Mouse (Mus musculus) kidney, adult 9 months (tissue): ENCODE data around the gene Meioc.
"Not testable (repeated sequence)": the region's sequence is repeated elsewhere in the genome, so short reads cannot be mapped to it uniquely, and the experiment has no call there.

ENCODE experiments used
- DNase-seq: peaks from one replicate; pipeline ENCODE4 v3.0.0; 2022

Meioc gene

DNA sequence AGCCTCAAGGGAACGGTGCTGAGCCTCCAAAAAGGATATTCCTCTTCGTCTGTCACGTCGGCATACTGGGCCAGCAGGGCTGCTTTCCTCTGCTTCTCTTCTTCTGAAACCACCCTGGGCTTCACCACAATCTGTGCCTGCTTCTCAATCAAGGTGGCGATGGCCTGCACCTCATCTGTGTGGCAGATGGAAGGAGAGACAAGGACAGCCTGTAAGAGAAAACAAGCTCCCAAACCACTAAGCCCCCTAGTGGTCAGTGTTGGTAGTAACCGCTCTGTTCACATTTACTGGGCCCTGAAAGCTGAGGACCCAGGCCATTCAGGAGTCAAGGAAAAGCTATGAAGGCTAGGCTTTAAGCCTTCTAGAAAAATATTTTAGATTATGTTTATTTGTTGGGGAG is 26.6 kb downstream of the Meioc start:
- DNase-seq, result peak; percentile 68

DNA sequence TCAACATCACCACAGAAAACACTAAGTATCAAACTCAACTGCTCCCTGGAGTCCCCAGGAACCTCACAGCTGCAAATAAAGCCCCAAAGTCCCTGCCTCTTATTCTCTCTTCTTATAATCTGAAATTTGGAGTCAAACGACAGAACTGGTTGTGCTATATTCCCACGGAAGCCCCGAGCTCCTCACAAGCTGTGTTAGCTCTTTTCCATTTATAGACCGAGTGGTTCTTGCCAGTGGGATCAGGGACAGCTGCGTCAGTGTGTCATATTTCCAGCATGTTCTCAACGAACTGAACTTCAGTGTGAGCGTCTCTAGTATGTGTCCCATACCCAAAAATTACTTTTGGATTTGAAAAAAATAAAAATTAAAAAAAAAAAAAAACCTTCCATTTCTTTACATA is 31.8 kb downstream of the Meioc start:
- no peak for DNase-seq

DNA sequence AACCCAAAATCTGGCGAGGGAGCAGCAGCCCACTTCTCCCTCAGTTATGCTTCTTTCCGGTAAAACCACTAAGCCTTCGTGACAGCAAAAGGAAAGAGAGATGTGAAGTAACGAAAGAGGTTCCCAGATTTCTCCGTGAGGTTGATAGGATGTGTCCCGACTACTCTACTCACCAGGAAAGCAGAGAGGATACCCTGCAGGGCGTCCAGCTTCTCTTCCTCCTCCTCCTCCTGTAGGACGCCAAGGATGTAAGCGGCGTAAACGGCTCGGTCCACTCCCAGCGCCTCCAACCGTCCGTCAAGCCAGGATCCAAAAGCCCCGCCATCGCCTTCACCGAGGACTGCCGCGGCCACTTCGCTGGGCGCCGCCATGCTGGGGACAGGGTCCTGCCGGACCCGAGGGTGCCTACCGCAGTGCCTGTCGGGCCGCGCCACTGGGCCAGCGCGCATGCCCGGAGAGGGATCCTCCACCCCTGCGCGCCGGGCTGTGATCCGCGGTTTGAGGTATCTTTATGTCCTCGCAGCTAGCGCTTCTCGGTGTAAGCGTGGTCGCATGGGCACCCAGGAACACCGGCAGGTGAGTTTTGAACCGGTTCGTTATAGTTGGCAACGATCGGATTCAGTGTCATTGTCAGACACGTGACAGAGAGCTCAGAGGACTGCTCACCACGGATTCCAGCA is 34.0 kb downstream of the Meioc start, which contains the start of gene Ccdc43:
Gene Ccdc43, minus strand, starts transcription at position 445 of the 680 bp plus-strand sequence.
- DNase-seq, result peak; percentile 88

DNA sequence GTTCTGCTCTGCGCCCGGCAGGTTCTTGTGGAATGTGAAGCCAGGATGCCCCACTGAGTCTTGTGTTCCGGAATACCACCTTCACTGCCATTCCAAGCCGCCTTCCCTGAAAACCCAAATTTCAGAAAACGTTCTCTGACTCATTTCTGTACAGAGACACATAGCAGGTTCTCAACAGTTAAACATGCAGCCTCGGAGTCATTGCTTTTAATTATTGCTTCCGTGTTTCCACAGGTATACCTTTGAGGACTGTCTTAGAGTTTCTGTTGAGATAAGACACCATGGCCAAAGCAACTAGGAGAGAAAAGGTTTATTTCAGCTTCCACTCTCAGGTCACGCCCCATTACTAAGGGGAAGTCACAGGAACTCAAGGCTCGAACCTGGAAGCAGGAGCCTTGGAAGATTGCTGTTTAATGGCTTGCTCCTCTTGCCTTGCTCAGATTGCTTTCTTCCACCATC is 34.5 kb downstream of the Meioc start:
- DNase-seq, result no peak

DNA sequence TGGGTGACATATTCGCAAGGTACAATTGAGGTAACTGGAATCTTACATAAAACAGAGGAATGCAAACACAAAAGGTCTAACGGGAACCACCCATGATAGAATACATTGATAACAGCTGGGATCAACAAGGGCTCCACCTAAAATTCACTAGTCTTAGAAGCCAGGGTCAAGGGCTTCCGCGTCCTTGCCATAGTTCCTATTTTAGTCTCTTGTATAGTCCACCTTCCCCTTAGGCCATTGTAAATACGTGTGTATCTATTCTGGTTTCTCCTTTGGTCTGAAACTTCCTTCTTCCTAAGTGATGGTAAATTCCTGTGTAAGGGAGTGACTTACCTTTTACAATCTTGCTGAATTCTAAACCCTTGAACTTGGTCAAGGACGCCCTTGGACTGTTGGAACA is 38.7 kb downstream of the Meioc start:
- not testable (repeated sequence) for DNase-seq

DNA sequence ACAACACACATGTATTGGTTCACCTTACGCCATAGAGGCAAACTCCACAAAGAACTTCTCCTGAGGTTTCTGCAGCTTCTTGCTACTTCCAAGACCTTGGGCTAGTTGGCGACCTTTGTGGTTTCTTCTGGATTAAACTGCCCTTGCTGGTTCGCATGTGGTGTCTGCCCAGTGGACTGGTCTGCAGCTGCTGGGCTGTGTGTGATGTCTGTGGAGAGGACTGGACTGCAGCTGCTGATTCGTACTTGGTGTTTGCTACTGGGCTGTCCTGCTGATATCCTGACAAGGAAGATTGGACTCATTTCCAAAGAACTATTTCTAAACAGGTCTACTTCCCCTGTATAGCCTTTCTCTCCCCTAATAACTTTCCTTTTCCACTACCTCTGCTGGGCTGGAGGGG is 48.9 kb downstream of the Meioc start:
- no peak for DNase-seq

DNA sequence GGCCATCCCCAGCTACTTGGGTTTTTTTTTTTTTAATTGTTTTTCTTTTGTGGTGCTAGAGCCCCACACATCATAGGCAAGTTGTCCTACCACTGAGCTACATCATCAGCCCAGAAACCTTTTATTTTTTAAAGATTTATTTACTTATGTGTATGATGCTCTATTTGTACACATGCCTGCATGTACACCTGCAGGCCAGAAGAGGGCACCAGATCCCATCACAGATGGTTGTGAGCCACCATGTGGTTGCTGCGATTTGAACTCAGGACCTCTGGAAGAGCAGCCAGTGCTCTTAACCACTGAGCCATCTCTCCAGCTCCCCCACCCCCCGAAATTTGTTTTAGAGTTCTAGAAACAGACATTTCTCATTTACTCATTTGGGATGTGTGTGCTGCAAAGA is 51.1 kb downstream of the Meioc start:
- not testable (repeated sequence) for DNase-seq

DNA sequence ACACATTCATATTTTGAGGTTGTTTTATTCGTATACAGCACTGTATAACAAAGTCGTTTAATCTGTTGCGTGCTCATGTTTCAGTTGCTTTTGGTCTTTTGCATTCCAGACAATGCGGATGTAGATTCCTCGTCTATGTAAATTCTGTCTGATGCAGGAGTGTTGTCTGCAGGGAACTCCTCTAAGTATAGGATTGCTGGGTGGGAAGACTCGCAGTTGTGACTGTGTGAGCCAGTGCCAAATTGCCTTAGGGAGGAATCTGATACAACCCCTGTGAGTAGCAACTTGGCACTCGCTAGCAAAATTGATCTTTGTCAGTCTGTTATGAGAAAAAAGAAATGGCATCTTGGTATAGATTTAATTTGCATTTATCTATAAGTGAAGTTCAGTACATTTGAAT is 52.6 kb downstream of the Meioc start:
- no peak for DNase-seq

DNA sequence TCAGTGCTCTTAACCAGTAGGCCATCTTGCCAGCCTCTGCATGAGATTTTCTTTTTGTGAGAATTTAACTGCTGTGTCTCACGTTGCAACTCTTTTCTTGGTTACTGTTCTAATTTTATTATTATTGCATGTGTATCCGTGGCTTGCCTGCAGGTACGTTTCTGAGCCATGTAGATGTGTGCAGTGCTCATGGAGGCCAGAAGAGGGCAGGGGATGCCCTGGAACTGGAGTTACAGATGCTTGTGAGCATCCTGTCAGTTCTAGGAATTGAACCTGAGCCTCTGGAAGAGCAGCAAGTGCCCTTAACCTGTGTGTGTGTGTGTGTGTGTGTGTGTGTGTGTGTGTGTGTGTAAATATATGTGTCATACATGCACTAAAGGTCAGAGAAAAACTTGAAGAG is 62.1 kb downstream of the Meioc start:
- DNase-seq, result peak; percentile 22

DNA sequence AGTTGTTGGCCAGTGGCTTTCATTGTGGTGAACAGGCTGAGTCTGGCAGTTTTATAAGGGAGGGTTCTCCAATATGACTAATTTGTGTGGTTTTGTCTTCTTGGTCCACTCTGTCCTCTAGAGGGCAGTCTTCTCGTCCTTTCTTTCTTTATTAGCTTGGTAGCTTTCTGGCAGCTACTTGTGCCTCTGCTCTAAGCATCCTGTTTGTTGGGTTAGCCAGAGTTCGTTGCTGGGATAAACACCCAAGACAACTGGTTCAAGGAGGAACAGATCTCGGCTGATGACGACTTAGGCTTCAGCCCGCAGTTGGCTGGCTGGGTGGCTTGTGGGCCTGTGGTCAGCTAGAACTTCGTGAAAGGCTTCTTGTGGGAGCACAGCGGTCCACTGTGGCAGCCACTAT is 65.1 kb downstream of the Meioc start:
- peak; percentile 64 for DNase-seq

DNA sequence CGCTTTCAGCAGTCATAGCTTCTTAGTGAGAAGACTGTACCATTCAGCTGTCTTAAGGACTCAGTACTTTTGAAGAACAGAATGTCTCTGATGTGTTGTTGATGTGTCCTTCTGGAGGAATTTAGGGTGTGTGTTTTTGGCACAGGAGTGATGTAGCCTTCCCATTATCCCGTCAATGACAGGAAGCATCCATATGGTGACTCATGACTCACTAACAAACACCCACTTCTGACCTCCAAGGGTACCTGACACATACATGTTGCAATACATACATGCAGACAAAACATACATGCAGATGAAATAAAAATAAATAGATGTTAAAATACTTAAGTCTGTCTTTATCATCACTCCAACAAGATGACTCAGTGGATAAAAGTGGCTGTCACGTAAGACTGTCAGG is 66.3 kb downstream of the Meioc start:
- DNase-seq, result no peak

DNA sequence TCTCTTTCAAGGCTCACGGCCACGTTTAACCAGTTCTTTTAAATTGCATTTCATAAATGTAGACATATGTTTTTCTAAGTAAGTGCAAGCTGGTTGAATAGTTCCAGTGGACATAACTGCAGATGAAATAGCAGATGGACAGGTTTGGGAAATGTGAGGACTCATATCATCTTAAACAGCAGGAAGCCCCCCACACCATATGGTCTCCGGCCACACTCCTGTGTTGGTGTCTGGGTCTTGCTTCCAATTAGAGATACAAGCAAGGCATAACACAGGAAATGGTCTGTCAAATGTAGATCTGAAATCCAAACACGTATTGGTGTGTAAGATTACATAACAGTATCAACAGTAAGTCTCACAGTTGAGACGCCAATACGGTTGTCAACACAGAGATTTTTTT is 67.8 kb downstream of the Meioc start:
- no peak for DNase-seq
